Mouse (Mus musculus): Measurements from ENCODE around the gene Pcp2.

DNA sequence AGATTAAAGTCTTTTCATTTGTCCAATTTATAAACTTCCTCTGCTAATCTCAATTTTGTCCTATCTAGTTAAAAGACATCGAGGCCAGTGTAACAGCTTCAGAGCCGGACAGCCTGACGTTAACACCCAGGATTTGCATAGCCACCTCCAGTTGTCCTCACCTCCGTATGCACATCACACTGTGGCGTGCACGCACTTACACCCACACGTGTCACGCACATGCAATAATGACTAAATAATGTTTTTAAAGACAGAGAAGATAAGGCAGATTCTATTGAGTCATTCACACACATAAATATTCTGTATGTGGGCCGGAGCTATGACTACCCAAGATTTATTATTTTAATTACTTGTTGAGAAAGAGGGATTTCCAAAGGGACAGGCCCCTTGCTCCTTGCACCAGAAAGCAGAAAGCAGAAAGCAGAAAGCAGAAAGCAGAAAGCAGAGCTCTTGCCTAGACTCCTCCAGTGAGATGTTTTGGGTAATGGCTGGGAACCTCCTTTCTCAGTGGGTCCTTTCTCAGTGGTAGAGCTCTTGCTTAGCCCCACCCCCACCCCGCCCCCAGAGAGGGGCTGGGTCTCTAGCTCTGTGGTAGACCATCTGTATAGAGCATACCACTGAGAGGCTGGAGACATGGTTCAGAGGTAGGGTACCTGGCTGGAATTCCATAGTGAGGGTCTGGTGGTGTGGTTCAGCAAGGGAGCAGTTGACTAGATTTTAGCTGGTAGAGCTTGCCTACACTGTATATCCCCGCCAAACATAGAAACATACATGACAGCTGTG is 29.6 kb upstream of the Pcp2 start:
- no peak for TF ChIP-seq CTCF (conservative IDR thresholded peaks at IDR 0.05; ENCODE audit: low read length)
- no peak for TF ChIP-seq NANOG (IDR thresholded peaks at IDR 0.05; ENCODE audit: borderline replicate concordance, low read length)

All from E14TG2a.4 (cell line).